Mouse (Mus musculus) stomach, postnatal 0 days (tissue): ENCODE measurements around the gene Nek9. TPM values are rescaled to one million over a fixed set of nuclear protein-coding genes. Genes with fewer than 3 reads are reported as not detected.

Experiments used
- ATAC-seq: fragments of 200-750 bp; cut with Nextera tagmentation; 2 replicates; pipeline ENCODE4 v1.8.0; 2017; ENCODE audit not compliant: low FRiP score, low TSS enrichment
- DNase-seq: peaks from one replicate; pipeline ENCODE4 v3.0.0-alpha.2; 2016; ENCODE audit warnings: low spot score
- H3K27ac ChIP-seq: fragments of 300-500 bp; sonication (generic); replicated peaks from 2 replicates; pipeline ENCODE4 v1.5.1; 2014; ENCODE audit warnings: mild to moderate bottlenecking, control low read depth
- H3K27me3 ChIP-seq: fragments of 300-500 bp; sonication (generic); 2 replicates; pipeline ENCODE4 v1.6.1; 2014; ENCODE audit warnings: low read length; ENCODE audit not compliant: control insufficient read depth, insufficient read depth
- H3K36me3 ChIP-seq: fragments of 300-500 bp; sonication (generic); 2 replicates; pipeline ENCODE4 v1.6.1; 2014; ENCODE audit warnings: low read length, mixed read lengths; ENCODE audit not compliant: control insufficient read depth, insufficient read depth
- H3K4me1 ChIP-seq: fragments of 300-500 bp; sonication (generic); replicated peaks from 2 replicates; pipeline ENCODE4 v1.6.1; 2014; ENCODE audit warnings: antibody characterized with exemption; ENCODE audit not compliant: control insufficient read depth, insufficient read depth
- H3K4me2 ChIP-seq: fragments of 300-500 bp; sonication (generic); replicated peaks from 2 replicates; pipeline ENCODE4 v1.6.1; 2014; ENCODE audit warnings: low read depth, mild to moderate bottlenecking, control low read depth, moderate library complexity
- H3K4me3 ChIP-seq: fragments of 300-500 bp; sonication (generic); 2 replicates; pipeline ENCODE4 v1.5.1; 2014; ENCODE audit warnings: low read depth, low read length, control low read depth
- H3K9ac ChIP-seq: fragments of 300-500 bp; sonication (generic); 2 replicates; pipeline ENCODE4 v1.6.1; 2014; ENCODE audit warnings: mild to moderate bottlenecking, low read length, control low read depth, mixed read lengths
- H3K9me3 ChIP-seq: fragments of 300-500 bp; sonication (generic); 2 replicates; pipeline ENCODE4 v1.6.1; 2016; ENCODE audit warnings: low read length; ENCODE audit not compliant: control insufficient read depth
- CTCF ChIP-seq: IDR thresholded peaks from 2 replicates; pipeline ENCODE4 v1.5.1; 2016; ENCODE audit warnings: antibody characterized with exemption, low read depth, mild to moderate bottlenecking, moderate library complexity
- EP300 ChIP-seq: optimal IDR thresholded peaks from 2 replicates; pipeline ENCODE3; 2016; ENCODE audit warnings: antibody characterized with exemption
- WGBS: fragments of 180-500 bp; shearing (Covaris S2); extraction: QIAGEN DNeasy Blood & Tissue Kit; methylation state at CpG from one replicate; pipeline ENCODE4 v1.1.7; 2014; 5-methylcytosine and 5-hydroxymethylcytosine counted together
- polyA plus RNA-seq: library from polyadenylated mRNA; unstranded; fragments of >200 nt; fragmentation: Nextera tagmentation; extraction: Ambion mirVana; gene quantifications from 2 replicates; pipeline ENCODE4 v1.2.1, GENCODE M21; 2015

Gene Nek9
- polyA plus RNA-seq, 1 experiment from 2014 or later: 7.2 TPM

DNA sequence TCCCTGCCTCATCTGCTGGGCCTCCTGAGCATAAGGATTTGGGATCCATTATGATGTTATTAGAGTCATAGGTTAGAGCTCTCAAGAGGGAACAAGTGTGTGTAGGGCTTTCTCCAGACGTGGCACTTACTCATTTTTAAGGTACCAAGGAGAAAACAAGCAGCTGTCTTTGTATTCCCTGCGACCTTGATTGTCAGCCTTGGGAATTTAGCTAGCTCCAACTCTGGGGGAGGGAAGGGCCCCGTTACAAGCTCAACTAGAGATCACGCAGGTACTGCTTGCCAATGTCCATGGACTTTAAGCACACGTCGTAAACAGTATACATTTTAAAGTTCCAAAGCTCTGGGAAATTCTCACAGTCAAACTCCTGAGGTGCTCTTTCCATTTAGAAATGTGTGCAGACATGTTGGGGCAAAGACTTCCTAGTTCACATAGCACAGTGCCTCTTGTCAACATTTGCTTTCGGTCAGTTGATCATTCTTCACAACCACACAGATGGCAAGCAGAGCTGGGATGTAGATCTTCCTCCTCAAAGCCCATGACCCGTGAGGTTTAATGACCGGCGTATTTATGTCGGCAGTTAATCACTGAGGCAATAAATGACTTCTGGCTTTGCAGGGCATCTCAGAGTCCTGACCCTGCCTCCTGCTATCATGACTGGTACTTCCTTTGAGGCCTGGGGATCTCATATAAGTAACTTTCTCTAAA is 40.9 kb downstream of the Nek9 start:
- 45% methylated on average over 11 of the region's 11 CpGs for WGBS
- H3K36me3 ChIP-seq: peaks cover 17% of the 10 kb centered on the region
- no peak overlapping the region for H3K9ac ChIP-seq
- no peaks in the 10 kb centered on the region for H3K27me3 ChIP-seq
- ATAC-seq (no peak), DNase-seq (no peak)
- H3K4me1 ChIP-seq: 0 out of 2 replicates have a peak, but pooled peaks cover 2% of the 10 kb centered on the region
- TF ChIP-seq EP300 (no peak), CTCF (no peak)
- H3K4me2 ChIP-seq: no peak overlapping the region
- H3K4me3 ChIP-seq: no peak overlapping the region
- H3K27ac ChIP-seq: no peak overlapping the region
- no peaks in the 10 kb centered on the region for H3K9me3 ChIP-seq

DNA sequence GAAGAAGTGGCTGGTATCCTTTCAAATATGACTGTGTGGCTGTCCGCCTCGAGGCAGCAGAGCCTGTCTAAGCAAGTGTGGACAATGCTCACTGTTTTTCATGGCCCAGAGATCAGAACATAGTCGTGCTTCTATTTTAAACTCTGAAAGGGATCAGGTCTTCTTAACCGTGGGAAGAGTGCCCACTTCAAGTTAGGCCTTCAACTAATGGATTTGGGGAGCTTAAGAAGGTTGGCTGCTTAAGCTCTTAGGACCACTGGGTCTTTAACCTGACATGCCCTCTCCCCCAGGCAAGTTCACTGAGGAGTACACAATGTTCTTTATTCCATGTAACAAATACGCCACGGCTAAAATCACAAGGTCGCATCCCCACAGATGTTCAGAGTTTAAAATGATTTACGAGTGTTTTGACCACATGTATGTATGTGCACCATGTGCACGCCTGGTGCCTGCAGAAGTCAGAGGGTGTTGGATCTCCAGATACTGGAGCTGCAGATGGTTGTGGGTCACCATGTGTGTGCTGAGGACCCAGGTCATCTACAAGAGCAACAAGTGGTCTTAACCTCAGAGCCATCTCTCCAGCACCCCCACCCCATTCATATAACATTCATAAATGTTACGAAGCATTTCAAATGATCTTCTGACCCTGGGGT is 41.7 kb downstream of the Nek9 start:
- WGBS: 56% methylated on average over 10 of the region's 10 CpGs
- no peak for TF ChIP-seq EP300
- TF ChIP-seq CTCF: no peak
- peaks cover 13% of the 10 kb centered on the region for H3K36me3 ChIP-seq
- peak; percentile 26; the same call in 1 of the 2 replicates for ATAC-seq
- no peak overlapping the region for H3K4me2 ChIP-seq
- H3K9me3 ChIP-seq: no peaks in the 10 kb centered on the region
- no peak for DNase-seq
- H3K4me1 ChIP-seq: 0 out of 2 replicates have a peak, but pooled peaks cover 2% of the 10 kb centered on the region
- H3K27ac ChIP-seq: no peak overlapping the region; the same call in 1 of the 2 replicates
- H3K4me3 ChIP-seq: no peak overlapping the region
- no peak overlapping the region for H3K9ac ChIP-seq
- no peaks in the 10 kb centered on the region for H3K27me3 ChIP-seq

DNA sequence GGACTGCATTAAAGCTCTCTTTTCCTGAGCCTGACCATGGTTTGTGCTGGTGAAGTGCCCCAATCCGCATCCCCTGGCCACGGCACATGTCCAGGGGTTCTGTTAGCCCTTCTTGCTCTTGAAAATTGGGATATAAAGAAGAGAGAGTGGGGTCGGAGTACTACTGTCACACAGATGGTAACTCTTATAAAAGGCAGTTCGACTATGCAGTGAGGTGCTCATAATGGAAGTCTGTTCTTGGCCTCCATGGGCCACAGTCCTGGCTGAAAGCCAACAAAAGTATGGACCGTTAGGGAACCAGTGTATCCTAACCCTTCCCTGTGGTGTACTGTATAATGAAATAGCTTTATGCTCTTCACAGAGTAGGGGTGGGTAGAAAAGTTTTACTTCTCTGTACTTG is 42.2 kb downstream of the Nek9 start:
- DNase-seq (no peak), ATAC-seq (no peak)
- no peak overlapping the region for H3K9ac ChIP-seq
- H3K27ac ChIP-seq: no peak overlapping the region
- WGBS: 74% methylated on average over 5 of the region's 5 CpGs
- no peaks in the 10 kb centered on the region for H3K27me3 ChIP-seq
- H3K4me3 ChIP-seq: no peak overlapping the region
- H3K4me1 ChIP-seq: 0 out of 2 replicates have a peak, but pooled peaks cover 2% of the 10 kb centered on the region
- peaks cover 12% of the 10 kb centered on the region for H3K36me3 ChIP-seq
- H3K4me2 ChIP-seq: no peak overlapping the region
- TF ChIP-seq EP300 (no peak), CTCF (no peak)
- no peaks in the 10 kb centered on the region for H3K9me3 ChIP-seq

DNA sequence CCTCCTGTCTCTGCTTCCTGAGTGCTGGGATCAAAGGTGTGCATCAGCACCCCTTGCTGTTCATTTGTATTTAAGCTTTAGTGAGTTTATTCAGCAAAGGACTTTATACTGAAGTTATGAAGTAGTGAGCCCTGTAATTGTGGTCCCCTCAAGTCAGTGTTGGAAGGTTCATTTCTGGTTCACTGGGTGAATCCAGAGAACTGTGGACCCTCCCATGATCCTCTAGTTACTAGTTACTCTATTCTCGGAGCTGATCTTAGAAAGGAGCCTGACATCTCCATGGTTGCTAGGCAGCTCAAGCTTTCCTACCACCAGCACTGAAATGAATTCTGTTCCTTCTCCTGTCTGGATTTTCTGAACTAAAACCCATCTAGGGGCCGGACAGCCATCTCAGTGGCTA is 43.7 kb downstream of the Nek9 start:
- H3K4me2 ChIP-seq: no peak overlapping the region
- no peak for ATAC-seq
- WGBS: 87% methylated on average over 2 of the region's 2 CpGs
- H3K4me3 ChIP-seq: no peak overlapping the region
- H3K27ac ChIP-seq: no peak overlapping the region
- no peaks in the 10 kb centered on the region for H3K27me3 ChIP-seq
- H3K9ac ChIP-seq: no peak overlapping the region
- H3K9me3 ChIP-seq: no peaks in the 10 kb centered on the region
- H3K4me1 ChIP-seq: 0 out of 2 replicates have a peak, but pooled peaks cover 2% of the 10 kb centered on the region
- no peak for TF ChIP-seq EP300
- TF ChIP-seq CTCF: no peak
- no peaks in the 10 kb centered on the region for H3K36me3 ChIP-seq
- DNase-seq: no peak

DNA sequence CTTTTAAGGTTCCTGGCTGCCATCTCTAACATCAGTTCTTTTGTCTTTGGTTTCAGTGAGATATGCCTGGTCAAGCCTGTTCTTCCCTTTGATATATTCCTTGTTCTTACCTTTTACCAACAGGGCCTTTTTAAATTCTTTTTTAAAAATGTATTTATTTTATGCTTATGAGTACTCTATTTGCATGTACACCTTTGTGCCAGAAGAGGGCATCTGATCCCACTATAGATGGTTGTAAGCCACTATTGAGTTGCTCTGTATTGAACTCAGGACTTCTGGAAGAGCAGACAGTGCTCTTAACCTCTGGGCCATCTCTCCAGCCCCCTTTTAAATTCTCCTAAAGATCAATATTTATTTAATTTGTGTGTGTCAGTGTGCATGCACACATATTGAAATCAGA is 46.3 kb downstream of the Nek9 start:
- H3K4me1 ChIP-seq: 0 out of 2 replicates have a peak, but pooled peaks cover 1% of the 10 kb centered on the region
- H3K36me3 ChIP-seq: no peaks in the 10 kb centered on the region
- H3K27me3 ChIP-seq: no peaks in the 10 kb centered on the region
- DNase-seq: no peak
- H3K27ac ChIP-seq: no peak overlapping the region
- H3K4me2 ChIP-seq: no peak overlapping the region
- H3K9ac ChIP-seq: no peak overlapping the region
- H3K9me3 ChIP-seq: no peaks in the 10 kb centered on the region
- TF ChIP-seq CTCF (peak; percentile 41), EP300 (no peak)
- H3K4me3 ChIP-seq: no peak overlapping the region
- ATAC-seq: no peak

DNA sequence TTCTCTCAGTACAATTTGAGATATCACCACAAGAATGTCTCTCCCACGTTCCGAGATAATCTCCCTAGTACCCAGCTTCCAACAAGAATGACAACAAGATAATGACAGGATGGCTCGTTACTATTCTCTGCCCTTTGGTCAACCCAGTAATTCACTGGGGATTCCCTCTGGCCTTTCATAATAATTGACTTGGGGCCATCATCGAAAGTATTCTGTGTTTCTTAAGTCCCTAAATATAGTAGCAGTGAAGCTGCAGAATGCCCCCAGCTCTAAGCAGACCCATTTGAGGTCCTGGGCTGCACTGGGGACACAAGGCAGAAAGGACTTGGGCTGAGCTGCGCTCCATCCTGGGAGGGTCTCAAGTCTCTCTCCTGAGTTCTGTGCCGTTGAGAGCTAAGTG is 46.9 kb downstream of the Nek9 start:
- H3K4me3 ChIP-seq: no peak overlapping the region
- no peaks in the 10 kb centered on the region for H3K4me1 ChIP-seq
- no peaks in the 10 kb centered on the region for H3K36me3 ChIP-seq
- no peak for TF ChIP-seq CTCF
- no peak for TF ChIP-seq EP300
- 76% methylated on average over 6 of the region's 6 CpGs for WGBS
- no peak overlapping the region for H3K4me2 ChIP-seq
- H3K27me3 ChIP-seq: no peaks in the 10 kb centered on the region
- H3K9ac ChIP-seq: no peak overlapping the region
- no peaks in the 10 kb centered on the region for H3K9me3 ChIP-seq
- ATAC-seq (no peak), DNase-seq (no peak)
- no peak overlapping the region for H3K27ac ChIP-seq
